Mouse (Mus musculus) 3134 (cell line): ENCODE measurements around the gene Tmem102.

Experiments
- DNase-seq: peaks from one replicate; pipeline ENCODE4 v3.0.0-alpha.2; 2011; ENCODE audit warnings: low spot score; ENCODE audit not compliant: insufficient read length; ENCODE audit errors: extremely low read depth

The Tmem102 gene

GRCm38 (mm10) chr11:69758971-69759721, 46.3 kb downstream of the Tmem102 start:
- DNase-seq, result peak; percentile 91

DNA sequence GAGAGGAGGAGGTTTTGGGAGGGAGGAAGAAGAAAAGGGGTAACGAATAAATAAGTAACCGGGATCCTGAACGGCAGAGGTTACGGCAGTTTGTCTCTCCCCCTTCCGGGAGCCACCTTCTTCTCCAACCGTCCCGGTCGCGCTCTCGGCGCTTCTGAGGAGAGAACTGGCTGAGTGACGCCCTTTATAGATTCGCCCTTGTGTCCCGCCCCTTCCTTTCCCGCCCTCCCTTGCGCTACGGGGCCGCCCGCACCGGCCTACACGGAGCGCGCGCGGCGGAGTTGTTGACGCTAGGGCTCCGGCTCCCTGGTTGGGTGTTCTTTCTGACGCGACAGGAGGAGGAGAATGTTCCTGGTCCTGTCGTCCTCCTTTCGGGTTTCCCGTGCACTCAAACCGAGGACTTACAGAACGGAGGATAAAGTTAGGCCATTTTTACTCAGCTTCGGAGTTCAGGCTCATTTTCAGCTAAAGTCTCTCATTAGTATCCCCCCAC, 46.9 kb downstream of the Tmem102 start, which contains the start of gene Polr2a:
Gene Polr2a, minus strand, starts transcription at position 160 of the 493 bp plus-strand sequence.
- DNase-seq, result peak; percentile 99

- DNase-seq, result peak; percentile 97
These were observed 47.4 kb downstream of the Tmem102 start for GRCm38 (mm10) chr11:69758090-69758456.

GRCm38 (mm10) chr11:69757303-69758089, 47.9 kb downstream of the Tmem102 start:
- DNase-seq, result no peak

DNA sequence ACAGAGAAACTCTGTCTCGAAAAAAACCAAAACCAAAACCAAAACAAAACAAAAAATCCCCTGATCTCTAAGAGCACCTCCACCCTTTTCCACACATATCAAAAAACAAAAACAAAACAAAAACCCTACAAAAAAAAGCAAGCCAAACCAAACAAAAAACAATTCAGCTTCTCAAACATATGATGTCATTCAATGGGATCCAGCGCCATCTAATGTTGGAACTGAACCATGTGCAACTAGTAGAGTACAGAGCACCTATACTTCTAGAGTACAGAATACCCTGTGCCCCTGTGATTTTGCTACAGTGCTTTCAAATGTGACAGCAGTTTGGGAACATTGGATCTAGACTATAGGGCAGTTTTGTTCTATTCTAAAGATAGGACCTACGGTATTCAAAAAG, 50.7 kb downstream of the Tmem102 start:
- DNase-seq, result no peak

DNA sequence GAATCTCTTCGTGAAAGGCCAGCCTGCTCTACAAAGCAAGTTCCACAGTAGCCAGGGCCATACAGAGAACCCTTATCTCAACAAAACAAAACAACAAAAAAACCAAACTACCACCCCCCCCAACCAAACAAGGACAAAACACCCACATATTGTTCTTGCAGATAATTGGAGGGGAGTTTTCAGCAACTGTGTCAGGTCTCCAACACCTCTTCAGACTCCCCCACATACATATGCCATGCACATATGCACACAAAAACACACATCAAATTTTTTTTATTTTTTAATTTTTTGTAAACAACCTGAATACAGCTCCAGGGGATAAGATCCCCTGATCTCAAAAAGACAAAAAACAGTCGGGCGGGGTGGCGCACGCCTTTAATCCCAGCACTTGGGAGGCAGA, 51.2 kb downstream of the Tmem102 start:
- no peak for DNase-seq
